Mouse (Mus musculus): ENCODE measurements at regions not wholly inside any gene's neighbourhood (a gene's known extent, or its start where the extent isn't known, plus 50 kb on each side); places are given as distances from the start of the nearest gene placed in this dataset.

DNA sequence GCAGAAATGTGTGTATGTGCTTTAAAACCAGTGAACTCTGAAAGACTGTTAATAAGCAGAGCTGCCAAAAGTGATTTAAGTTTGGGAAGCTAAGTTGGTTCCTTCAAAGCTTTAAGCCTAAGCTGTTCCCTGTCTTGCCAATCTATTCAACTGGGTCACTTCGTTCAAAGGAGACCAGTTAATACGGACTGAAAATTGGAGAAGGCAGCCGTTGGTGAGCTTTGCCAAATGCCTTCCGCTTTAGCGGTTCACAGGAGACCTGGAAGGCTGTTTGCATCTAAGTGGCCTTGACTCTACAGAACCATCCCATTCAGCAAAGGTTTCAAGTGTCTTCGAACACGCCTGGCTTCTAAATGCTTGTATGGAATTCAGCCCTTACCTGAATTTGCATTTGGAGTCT, 68.2 kb upstream of the Mkln1 start:
- no peak for TF ChIP-seq POLR2A (IDR thresholded peaks at IDR 0.05; ENCODE audit: extremely low read depth, insufficient read depth, low read length)
- no peak for TF ChIP-seq CTCF (IDR thresholded peaks at IDR 0.05; ENCODE audit: extremely low read depth, insufficient read depth, low read length)

Measured in cortical plate, adult 2 months (tissue).